Comparison of ENCODE assay signal across 10 mouse cellular contexts in genomic region chr17:56196860-56197259, GRCm38 (mm10). TPM values are rescaled to one million over a fixed set of nuclear protein-coding genes. Genes with fewer than 3 reads are reported as not detected.
DNase-seq lines count a peak whose midpoint lies in the region; ATAC-seq and TF ChIP-seq lines count a peak whose summit lies in the region.
"Had no signal": no experiment of that assay in that cellular context is flagged by ENCODE, and none has a peak within 500 bp of the region (broad histone marks: within the 10 kb centered on the region; RNA-seq: fewer than 3 reads in every experiment).

No protein-coding gene starts in this region.

- no peaks in the 10 kb centered on the region for H3K9me3 ChIP-seq in liver, embryonic 11.5 days (ENCODE audit: control insufficient read depth, low read length)
- no peaks in the 10 kb centered on the region for H3K9me3 ChIP-seq in liver, embryonic 12.5 days (replicated peaks)
- H3K9me3 ChIP-seq: stomach, embryonic 15.5 days had no signal

- no peak overlapping the region for H3K9ac ChIP-seq in liver, embryonic 11.5 days (ENCODE audit: low read depth, low read length)
- H3K9ac ChIP-seq in liver, embryonic 12.5 days = no peak overlapping the region
- H3K9ac ChIP-seq: stomach, embryonic 15.5 days had no signal

- no peak overlapping the region for H3K27ac ChIP-seq in liver, embryonic 11.5 days (ENCODE audit: low read depth, low read length)
- no peak overlapping the region for H3K27ac ChIP-seq in liver, embryonic 12.5 days
- no peak overlapping the region for H3K27ac ChIP-seq in bone marrow macrophage, adult 2 months (ENCODE audit: insufficient read depth, low read depth, low read length)
- H3K27ac ChIP-seq: forebrain, embryonic 10.5 days; stomach, embryonic 15.5 days had no signal

- no peaks in the 10 kb centered on the region for H3K27me3 ChIP-seq in liver, embryonic 11.5 days (replicated peaks; ENCODE audit: control insufficient read depth, insufficient read depth, low read length)
- H3K27me3 ChIP-seq in liver, embryonic 12.5 days (replicated peaks) = no peaks in the 10 kb centered on the region
- H3K27me3 ChIP-seq: stomach, embryonic 15.5 days had no signal

- H3K4me1 ChIP-seq in liver, embryonic 11.5 days (replicated peaks; ENCODE audit: control insufficient read depth, insufficient read depth, low read length) = no peaks in the 10 kb centered on the region
- H3K4me1 ChIP-seq in liver, embryonic 12.5 days = no peaks in the 10 kb centered on the region
- no peaks in the 10 kb centered on the region for H3K4me1 ChIP-seq in bone marrow macrophage, adult 2 months (ENCODE audit: control insufficient read depth, insufficient read depth, low read length)
- H3K4me1 ChIP-seq: forebrain, embryonic 10.5 days; stomach, embryonic 15.5 days had no signal

- TF ChIP-seq CTCF in bone marrow macrophage, adult 2 months (IDR thresholded peaks at IDR 0.05; ENCODE audit: low read depth, low read length) = peak; percentile 53

- WGBS in liver, embryonic 11.5 days = 64% methylated on average over 2 of the region's 2 CpGs
- WGBS in liver, embryonic 12.5 days (ENCODE audit: insufficient replicate concordance) = 68% methylated on average over 2 of the region's 2 CpGs

- no peak for TF ChIP-seq POLR2A in bone marrow macrophage, adult 2 months (IDR thresholded peaks at IDR 0.05; ENCODE audit: borderline replicate concordance, low read depth, low read length)

- no peak overlapping the region for H3K4me2 ChIP-seq in liver, embryonic 11.5 days
- no peak overlapping the region for H3K4me2 ChIP-seq in liver, embryonic 12.5 days
- H3K4me2 ChIP-seq: stomach, embryonic 15.5 days had no signal

- DNase-seq in liver, embryonic 11.5 days (ENCODE audit: low spot score) = no peak
- DNase-seq in ES-CJ7 (ENCODE audit: low read depth, low spot score) = peak; percentile 50
- DNase-seq in naive thymus-derived CD4-positive, alpha-beta T cell, adult 2 months (ENCODE audit: low read depth) = peak; percentile 53
- DNase-seq in adrenal gland, postnatal 10 days = no peak
- DNase-seq in frontal cortex, postnatal 36 days (ENCODE audit: low spot score in 2 of 2) = no peak

- 0 out of 2 replicates have a peak, but pooled peaks have one; percentile 1 for ATAC-seq in liver, embryonic 11.5 days (replicated peaks; ENCODE audit: low FRiP score)
- ATAC-seq in liver, embryonic 12.5 days = no peak

- no peak overlapping the region for H3K4me3 ChIP-seq in liver, embryonic 11.5 days (ENCODE audit: low read depth, low read length)
- no peak overlapping the region for H3K4me3 ChIP-seq in liver, embryonic 12.5 days
- no peak overlapping the region for H3K4me3 ChIP-seq in bone marrow macrophage, adult 2 months (ENCODE audit: insufficient read depth, low read length)
- H3K4me3 ChIP-seq: forebrain, embryonic 10.5 days; myocyte; stomach, embryonic 15.5 days had no signal

- peaks cover 50% of the 10 kb centered on the region for H3K36me3 ChIP-seq in liver, embryonic 11.5 days (ENCODE audit: control insufficient read depth, insufficient read depth, low read length)
- peaks cover 89% of the 10 kb centered on the region for H3K36me3 ChIP-seq in liver, embryonic 12.5 days

RNA-seq across cellular contexts. Expression of gene Mydgf, which starts 13.1 kb away (rescaled TPM):
- 98.7 and 102 TPM in 2 replicates for polyA plus RNA-seq in liver, embryonic 11.5 days (2014; fragmentation: Nextera tagmentation; extraction: Ambion mirVana)
- 66.2 and 71.0 TPM in 2 replicates for polyA plus RNA-seq in liver, embryonic 12.5 days (2016; fragmentation: Nextera tagmentation; extraction: Ambion mirVana)
- polyA plus RNA-seq in bone marrow macrophage, adult 2 months (2012; ENCODE audit: insufficient read depth, insufficient read length, missing spikeins) = 35.2 and 37.4 TPM in 2 replicates
- total RNA-seq in adrenal gland, postnatal 10 days (2021) = 10 to 100 TPM; 55.6 to 61.9 TPM

RNA-seq across cellular contexts. Expression of gene Dpp9, which starts 21.8 kb away (rescaled TPM):
- 38.8 and 39.6 TPM in 2 replicates for polyA plus RNA-seq in liver, embryonic 11.5 days (2014; fragmentation: Nextera tagmentation; extraction: Ambion mirVana)
- 27.1 and 28.5 TPM in 2 replicates for polyA plus RNA-seq in liver, embryonic 12.5 days (2016; fragmentation: Nextera tagmentation; extraction: Ambion mirVana)
- 22.2 and 25.0 TPM in 2 replicates for polyA plus RNA-seq in bone marrow macrophage, adult 2 months (2012; ENCODE audit: insufficient read depth, insufficient read length, missing spikeins)
- 10 to 100 TPM; 28.8 to 30.1 TPM for total RNA-seq in adrenal gland, postnatal 10 days (2021)

RNA-seq across cellular contexts. Expression of gene Tnfaip8l1, which starts 34.6 kb away (rescaled TPM):
- polyA plus RNA-seq in liver, embryonic 11.5 days (2014; fragmentation: Nextera tagmentation; extraction: Ambion mirVana) = 6.8 and 7.5 TPM in 2 replicates
- polyA plus RNA-seq in liver, embryonic 12.5 days (2016; fragmentation: Nextera tagmentation; extraction: Ambion mirVana) = 3.7 TPM in 2 replicates
- polyA plus RNA-seq in bone marrow macrophage, adult 2 months (2012; ENCODE audit: insufficient read depth, insufficient read length, missing spikeins) = 4.7 and 5.4 TPM in 2 replicates
- 10 to 100 TPM in 1 of 2 experiments, 1 to 10 TPM in 1; 9.5 to 11.0 TPM for total RNA-seq in adrenal gland, postnatal 10 days (2021)

RNA-seq across cellular contexts. Expression of gene Sema6b, which starts 56.7 kb away (rescaled TPM):
- polyA plus RNA-seq in liver, embryonic 11.5 days (2014; fragmentation: Nextera tagmentation; extraction: Ambion mirVana) = 1.4 and 1.5 TPM in 2 replicates
- polyA plus RNA-seq in liver, embryonic 12.5 days (2016; fragmentation: Nextera tagmentation; extraction: Ambion mirVana) = 1.5 and 1.7 TPM in 2 replicates
- 7.8 and 8.1 TPM in 2 replicates for polyA plus RNA-seq in bone marrow macrophage, adult 2 months (2012; ENCODE audit: insufficient read depth, insufficient read length, missing spikeins)
- 10 to 100 TPM; 13.3 to 14.9 TPM for total RNA-seq in adrenal gland, postnatal 10 days (2021)

RNA-seq across cellular contexts. Expression of gene Fem1a, which starts 59.8 kb away (rescaled TPM):
- polyA plus RNA-seq in liver, embryonic 11.5 days (2014; fragmentation: Nextera tagmentation; extraction: Ambion mirVana) = 14.0 and 15.0 TPM in 2 replicates
- 10.2 and 10.7 TPM in 2 replicates for polyA plus RNA-seq in liver, embryonic 12.5 days (2016; fragmentation: Nextera tagmentation; extraction: Ambion mirVana)
- polyA plus RNA-seq in bone marrow macrophage, adult 2 months (2012; ENCODE audit: insufficient read depth, insufficient read length, missing spikeins) = 8.8 and 10.3 TPM in 2 replicates
- 10 to 100 TPM; 27.8 to 38.0 TPM for total RNA-seq in adrenal gland, postnatal 10 days (2021)

Comparison
In these comparisons a context has a peak if more than half of its experiments do, and no peak if none do; other contexts are left out.
1. DNase-seq: peak in ES-CJ7 (single experiment) and naive thymus-derived CD4-positive, alpha-beta T cell, adult 2 months (single experiment); none in liver, embryonic 11.5 days (single experiment), adrenal gland, postnatal 10 days (single experiment) and frontal cortex, postnatal 36 days (0 of 2).